Mouse (Mus musculus) midbrain, postnatal 0 days (tissue): ENCODE measurements around the gene Rac2. TPM values are rescaled to one million over a fixed set of nuclear protein-coding genes. Genes with fewer than 3 reads are reported as not detected.
A peak's percentile ranks its signal among the peaks of the same experiment; 100 is the strongest.

Experiments used
- ATAC-seq: fragments of 200-750 bp; cut with Nextera tagmentation; 2 replicates; pipeline ENCODE4 v1.8.0; 2017; ENCODE audit warnings: moderate number of reproducible peaks, mild to moderate bottlenecking, moderate TSS enrichment, moderate library complexity; ENCODE audit not compliant: low FRiP score
- DNase-seq: peaks from one replicate; pipeline ENCODE4 v3.0.0-alpha.2; 2015; ENCODE audit warnings: low spot score
- H3K27ac ChIP-seq: fragments of 300-500 bp; sonication (generic); 2 replicates; pipeline ENCODE4 v1.5.1; 2014; ENCODE audit warnings: low read depth, mild to moderate bottlenecking, low read length, mixed read lengths
- H3K27me3 ChIP-seq: fragments of 300-500 bp; sonication (generic); 2 replicates; pipeline ENCODE4 v1.6.1; 2014; ENCODE audit warnings: low read length, control low read depth, mixed read lengths; ENCODE audit not compliant: insufficient read depth
- H3K36me3 ChIP-seq: fragments of 300-500 bp; sonication (generic); 2 replicates; pipeline ENCODE4 v1.6.1; 2014; ENCODE audit warnings: low read length, control low read depth, mixed read lengths; ENCODE audit not compliant: insufficient read depth
- H3K4me1 ChIP-seq: fragments of 300-500 bp; sonication (generic); 2 replicates; pipeline ENCODE4 v1.6.1; 2014; ENCODE audit warnings: mild to moderate bottlenecking, control low read depth, antibody characterized with exemption, low read length, mixed read lengths; ENCODE audit not compliant: insufficient read depth
- H3K4me2 ChIP-seq: fragments of 300-500 bp; sonication (generic); 2 replicates; pipeline ENCODE4 v1.6.1; 2014; ENCODE audit warnings: low read depth, mild to moderate bottlenecking, low read length, mixed read lengths; ENCODE audit not compliant: poor library complexity, severe bottlenecking
- H3K4me3 ChIP-seq: fragments of 300-500 bp; sonication (generic); 2 replicates; pipeline ENCODE4 v1.5.1; 2014; ENCODE audit warnings: low read depth, mild to moderate bottlenecking, low read length, moderate library complexity
- H3K9ac ChIP-seq: fragments of 300-500 bp; sonication (generic); replicated peaks from 2 replicates; pipeline ENCODE4 v1.6.1; 2014; ENCODE audit warnings: mild to moderate bottlenecking, low read length, moderate library complexity, mixed read lengths; ENCODE audit not compliant: poor library complexity, severe bottlenecking
- H3K9me3 ChIP-seq: fragments of 300-500 bp; sonication (generic); 2 replicates; pipeline ENCODE4 v1.6.1; 2016; ENCODE audit warnings: low read length, control low read depth
- CTCF ChIP-seq: IDR thresholded peaks from 2 replicates; pipeline ENCODE4 v1.5.1; 2016; ENCODE audit warnings: antibody characterized with exemption, mild to moderate bottlenecking
- WGBS: fragments of 180-500 bp; shearing (Covaris S2); extraction: QIAGEN DNeasy Blood & Tissue Kit; methylation state at CpG from one replicate; pipeline ENCODE4 v1.1.7; 2014; 5-methylcytosine and 5-hydroxymethylcytosine counted together
- polyA plus RNA-seq: library from polyadenylated mRNA; unstranded; fragments of >200 nt; fragmentation: Nextera tagmentation; extraction: Ambion mirVana; gene quantifications from 2 replicates; pipeline ENCODE4 v1.2.1, GENCODE M21; 2015
- total RNA-seq: library from RNA; depleted of rRNA; stranded (reverse); fragments of >200 nt; gene quantifications from 2 replicates; pipeline ENCODE4 v1.2.3, GENCODE M21; 2014

Gene Rac2
- total and polyA plus RNA-seq, 2 experiments from 2014 or later, result 1.7 to 4.9 TPM

- H3K36me3 ChIP-seq, result no peaks in the 10 kb centered on the region
- peak overlapping the region; percentile 62; the same call in 1 of the 2 replicates for H3K27ac ChIP-seq
- H3K4me1 ChIP-seq, result no peaks in the 10 kb centered on the region
- DNase-seq, result peak; percentile 89
- 50% methylated on average over 18 of the region's 18 CpGs for WGBS
- H3K9ac ChIP-seq, result no peak overlapping the region
- H3K4me3 ChIP-seq, result no peak overlapping the region
- no peaks in the 10 kb centered on the region for H3K9me3 ChIP-seq
- peak; percentile 97 for TF ChIP-seq CTCF
- ATAC-seq, result peak; percentile 90
- H3K4me2 ChIP-seq, result no peak overlapping the region
- no peaks in the 10 kb centered on the region for H3K27me3 ChIP-seq
Observed at GRCm38 (mm10) chr15:78587050-78587994, 14.7 kb upstream of the Rac2 start.

- no peak overlapping the region for H3K9ac ChIP-seq
- no peak for DNase-seq
- no peak for TF ChIP-seq CTCF
- no peaks in the 10 kb centered on the region for H3K27me3 ChIP-seq
- WGBS, result 92% methylated on average over 7 of the region's 7 CpGs
- H3K4me1 ChIP-seq, result no peaks in the 10 kb centered on the region
- no peaks in the 10 kb centered on the region for H3K9me3 ChIP-seq
- no peak overlapping the region for H3K4me2 ChIP-seq
- H3K36me3 ChIP-seq, result no peaks in the 10 kb centered on the region
- H3K27ac ChIP-seq, result no peak overlapping the region
- ATAC-seq, result no peak
- H3K4me3 ChIP-seq, result no peak overlapping the region
Observed at GRCm38 (mm10) chr15:78585404-78585803, 12.8 kb upstream of the Rac2 start.

- Histone ChIP-seq H3K36me3 (no peaks in the 10 kb centered on the region), H3K27ac (no peak overlapping the region), H3K4me2 (no peak overlapping the region), H3K27me3 (no peaks in the 10 kb centered on the region), H3K4me3 (no peak overlapping the region), H3K9ac (no peak overlapping the region), H3K9me3 (no peaks in the 10 kb centered on the region), H3K4me1 (no peaks in the 10 kb centered on the region)
- no peak for ATAC-seq
- WGBS, result 17% methylated on average over 11 of the region's 11 CpGs
- TF ChIP-seq CTCF, result no peak
- no peak for DNase-seq
Observed at GRCm38 (mm10) chr15:78583352-78583751, 10.8 kb upstream of the Rac2 start.

GRCm38 (mm10) chr15:78576284-78576810 is 3.8 kb upstream of the Rac2 start:
- no peak overlapping the region for H3K27ac ChIP-seq
- DNase-seq (no peak), ATAC-seq (no peak)
- TF ChIP-seq CTCF, result no peak
- no peak overlapping the region for H3K4me2 ChIP-seq
- no peak overlapping the region for H3K4me3 ChIP-seq
- H3K4me1 ChIP-seq, result no peaks in the 10 kb centered on the region
- H3K27me3 ChIP-seq, result no peaks in the 10 kb centered on the region
- H3K36me3 ChIP-seq, result no peaks in the 10 kb centered on the region
- no peak overlapping the region for H3K9ac ChIP-seq
- 56% methylated on average over 4 of the region's 4 CpGs for WGBS
- H3K9me3 ChIP-seq, result no peaks in the 10 kb centered on the region

- Histone ChIP-seq H3K27me3 (no peaks in the 10 kb centered on the region), H3K36me3 (no peaks in the 10 kb centered on the region), H3K9ac (no peak overlapping the region), H3K4me1 (no peaks in the 10 kb centered on the region), H3K9me3 (no peaks in the 10 kb centered on the region), H3K4me3 (no peak overlapping the region), H3K4me2 (no peak overlapping the region), H3K27ac (no peak overlapping the region)
- no peak for DNase-seq
- no peak for ATAC-seq
- no peak for TF ChIP-seq CTCF
- WGBS, result 88% methylated on average over 5 of the region's 5 CpGs
Observed at GRCm38 (mm10) chr15:78572270-78572600, 348 bp downstream of the Rac2 start.

- Histone ChIP-seq H3K4me3 (no peak overlapping the region), H3K9me3 (no peaks in the 10 kb centered on the region), H3K4me2 (no peak overlapping the region), H3K27ac (no peak overlapping the region), H3K4me1 (no peaks in the 10 kb centered on the region), H3K36me3 (no peaks in the 10 kb centered on the region), H3K9ac (no peak overlapping the region), H3K27me3 (no peaks in the 10 kb centered on the region)
- DNase-seq, result no peak
- WGBS, result 77% methylated on average over 16 of the region's 16 CpGs
- no peak for ATAC-seq
- no peak for TF ChIP-seq CTCF
Observed at GRCm38 (mm10) chr15:78571554-78572269, 871 bp downstream of the Rac2 start.
